Mouse (Mus musculus): Measurements from ENCODE around the gene Vti1b.

Vti1b gene

GRCm38 (mm10) chr12:79138999-79139398 is 33.5 kb downstream of the Vti1b start:
- DNase-seq (ENCODE audit: extremely low spot score, low spot score) = no peak

- no peak for DNase-seq (ENCODE audit: extremely low spot score, low spot score)
These were observed 35.5 kb downstream of the Vti1b start for GRCm38 (mm10) chr12:79136949-79137348.

- DNase-seq (ENCODE audit: extremely low spot score, low spot score) = no peak
These were observed 37.4 kb downstream of the Vti1b start for GRCm38 (mm10) chr12:79135105-79135504.

GRCm38 (mm10) chr12:79134676-79135075 is 37.8 kb downstream of the Vti1b start:
- DNase-seq (ENCODE audit: extremely low spot score, low spot score) = no peak

GRCm38 (mm10) chr12:79131706-79132460 is 40.6 kb downstream of the Vti1b start:
- DNase-seq (ENCODE audit: extremely low spot score, low spot score) = no peak

GRCm38 (mm10) chr12:79131178-79131675 is 41.2 kb downstream of the Vti1b start:
- DNase-seq (ENCODE audit: extremely low spot score, low spot score) = peak; percentile 30

- DNase-seq (ENCODE audit: extremely low spot score, low spot score) = peak; percentile 71
These were observed 41.9 kb downstream of the Vti1b start, which contains the start of gene Arg2 for GRCm38 (mm10) chr12:79130299-79131177. Gene Arg2, plus strand, starts transcription at chr12:79130777.

- DNase-seq (ENCODE audit: extremely low spot score, low spot score) = no peak
These were observed 49.6 kb downstream of the Vti1b start for GRCm38 (mm10) chr12:79122820-79123219.

GRCm38 (mm10) chr12:79118991-79119390 is 53.5 kb downstream of the Vti1b start:
- DNase-seq (ENCODE audit: extremely low spot score, low spot score) = no peak
